Mouse (Mus musculus) stomach, postnatal 0 days (tissue): ENCODE measurements around the gene Birc3. TPM values are rescaled to one million over a fixed set of nuclear protein-coding genes. Genes with fewer than 3 reads are reported as not detected.
A peak's percentile ranks its signal among the peaks of the same experiment; 100 is the strongest.
"Not testable (repeated sequence)": the region's sequence is repeated elsewhere in the genome, so short reads cannot be mapped to it uniquely, and the experiment has no call there.

Experiments
- ATAC-seq: fragments of 200-750 bp; cut with Nextera tagmentation; 2 replicates; pipeline ENCODE4 v1.8.0; 2017; ENCODE audit not compliant: low FRiP score, low TSS enrichment
- DNase-seq: peaks from one replicate; pipeline ENCODE4 v3.0.0-alpha.2; 2016; ENCODE audit warnings: low spot score
- H3K27ac ChIP-seq: fragments of 300-500 bp; sonication (generic); replicated peaks from 2 replicates; pipeline ENCODE4 v1.5.1; 2014; ENCODE audit warnings: mild to moderate bottlenecking, control low read depth
- H3K27me3 ChIP-seq: fragments of 300-500 bp; sonication (generic); 2 replicates; pipeline ENCODE4 v1.6.1; 2014; ENCODE audit warnings: low read length; ENCODE audit not compliant: control insufficient read depth, insufficient read depth
- H3K36me3 ChIP-seq: fragments of 300-500 bp; sonication (generic); 2 replicates; pipeline ENCODE4 v1.6.1; 2014; ENCODE audit warnings: low read length, mixed read lengths; ENCODE audit not compliant: control insufficient read depth, insufficient read depth
- H3K4me1 ChIP-seq: fragments of 300-500 bp; sonication (generic); replicated peaks from 2 replicates; pipeline ENCODE4 v1.6.1; 2014; ENCODE audit warnings: antibody characterized with exemption; ENCODE audit not compliant: control insufficient read depth, insufficient read depth
- H3K4me2 ChIP-seq: fragments of 300-500 bp; sonication (generic); replicated peaks from 2 replicates; pipeline ENCODE4 v1.6.1; 2014; ENCODE audit warnings: low read depth, mild to moderate bottlenecking, control low read depth, moderate library complexity
- H3K4me3 ChIP-seq: fragments of 300-500 bp; sonication (generic); 2 replicates; pipeline ENCODE4 v1.5.1; 2014; ENCODE audit warnings: low read depth, low read length, control low read depth
- H3K9ac ChIP-seq: fragments of 300-500 bp; sonication (generic); 2 replicates; pipeline ENCODE4 v1.6.1; 2014; ENCODE audit warnings: mild to moderate bottlenecking, low read length, control low read depth, mixed read lengths
- H3K9me3 ChIP-seq: fragments of 300-500 bp; sonication (generic); 2 replicates; pipeline ENCODE4 v1.6.1; 2016; ENCODE audit warnings: low read length; ENCODE audit not compliant: control insufficient read depth
- CTCF ChIP-seq: IDR thresholded peaks from 2 replicates; pipeline ENCODE4 v1.5.1; 2016; ENCODE audit warnings: antibody characterized with exemption, low read depth, mild to moderate bottlenecking, moderate library complexity
- EP300 ChIP-seq: optimal IDR thresholded peaks from 2 replicates; pipeline ENCODE3; 2016; ENCODE audit warnings: antibody characterized with exemption
- WGBS: fragments of 180-500 bp; shearing (Covaris S2); extraction: QIAGEN DNeasy Blood & Tissue Kit; methylation state at CpG from one replicate; pipeline ENCODE4 v1.1.7; 2014; 5-methylcytosine and 5-hydroxymethylcytosine counted together
- polyA plus RNA-seq: library from polyadenylated mRNA; unstranded; fragments of >200 nt; fragmentation: Nextera tagmentation; extraction: Ambion mirVana; gene quantifications from 2 replicates; pipeline ENCODE4 v1.2.1, GENCODE M21; 2015

Birc3 gene
- polyA plus RNA-seq, 1 experiment from 2014 or later = 5.2 TPM

DNA sequence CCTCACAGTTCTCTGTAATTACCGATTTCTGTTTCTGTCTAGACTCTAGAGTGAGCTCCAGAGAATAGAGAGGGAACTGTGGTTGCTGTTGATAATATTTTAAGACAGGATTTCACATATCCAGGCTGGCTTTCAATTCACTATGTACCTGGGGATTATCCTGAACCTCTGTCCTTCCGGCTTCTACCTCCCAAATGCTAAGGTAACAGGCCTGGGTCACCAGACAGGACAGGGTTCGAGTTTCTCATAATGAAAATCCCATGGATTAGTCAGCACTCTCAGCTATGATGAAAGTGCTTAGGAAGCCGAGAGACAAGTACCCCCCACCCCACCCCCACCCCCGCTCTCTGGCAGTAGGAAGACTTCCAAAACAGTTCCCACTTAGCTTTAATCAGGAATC lies 30.8 kb upstream of the Birc3 start:
- Histone ChIP-seq H3K9me3 (no peaks in the 10 kb centered on the region), H3K36me3 (no peaks in the 10 kb centered on the region), H3K27me3 (no peaks in the 10 kb centered on the region), H3K27ac (no peak overlapping the region), H3K4me2 (no peak overlapping the region), H3K4me1 (no peaks in the 10 kb centered on the region), H3K9ac (no peak overlapping the region), H3K4me3 (no peak overlapping the region)
- ATAC-seq (no peak), DNase-seq (no peak)
- TF ChIP-seq CTCF (no peak), EP300 (no peak)
- WGBS = 55% methylated on average over 5 of the region's 5 CpGs

DNA sequence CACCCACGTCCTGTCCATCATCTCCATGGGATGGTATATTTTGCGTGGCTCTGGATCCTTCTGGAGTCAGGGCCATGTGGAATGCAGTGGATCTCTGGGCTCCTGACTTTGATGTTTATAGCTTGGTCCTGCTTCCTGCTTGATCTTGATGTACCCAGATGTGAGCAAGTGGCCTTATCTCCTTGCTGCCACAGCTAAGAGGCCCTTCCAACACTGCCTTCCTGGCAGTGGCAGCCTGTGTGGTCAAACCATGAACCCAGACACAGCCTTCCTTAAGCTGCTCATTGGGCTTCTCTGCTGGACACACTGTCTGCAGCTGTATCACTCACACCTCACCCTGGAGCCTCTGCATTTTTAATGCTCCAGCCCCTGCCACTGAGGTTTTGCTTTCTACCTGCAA lies 30.3 kb upstream of the Birc3 start:
- WGBS = 82% methylated on average over 2 of the region's 2 CpGs
- Histone ChIP-seq H3K4me1 (no peaks in the 10 kb centered on the region), H3K27ac (no peak overlapping the region), H3K4me3 (no peak overlapping the region), H3K9ac (no peak overlapping the region), H3K4me2 (no peak overlapping the region), H3K36me3 (no peaks in the 10 kb centered on the region), H3K9me3 (no peaks in the 10 kb centered on the region), H3K27me3 (no peaks in the 10 kb centered on the region)
- no peak for ATAC-seq
- TF ChIP-seq EP300 (no peak), CTCF (no peak)
- no peak for DNase-seq

DNA sequence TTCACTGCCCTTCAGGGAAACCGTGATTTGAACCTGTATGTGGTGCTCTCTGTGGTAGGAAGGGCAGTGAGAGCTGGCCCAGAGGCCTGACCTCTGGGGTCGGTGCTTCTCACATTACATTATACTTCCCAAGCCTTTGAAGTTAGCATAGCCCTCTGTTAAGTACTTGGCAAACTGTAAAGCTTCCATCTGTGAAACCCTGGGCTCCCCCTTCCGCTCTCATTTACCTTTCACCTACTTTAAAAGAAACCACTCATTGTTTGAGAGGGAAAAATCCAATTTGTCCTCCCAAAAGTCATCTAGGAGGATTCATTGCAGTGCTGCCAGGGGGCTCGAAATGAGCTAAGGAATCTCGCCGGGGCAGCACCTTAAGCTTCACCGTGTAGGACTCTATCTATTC lies 29.3 kb upstream of the Birc3 start:
- Histone ChIP-seq H3K9ac (no peak overlapping the region), H3K27me3 (no peaks in the 10 kb centered on the region), H3K27ac (no peak overlapping the region), H3K36me3 (no peaks in the 10 kb centered on the region), H3K4me1 (no peaks in the 10 kb centered on the region), H3K4me3 (no peak overlapping the region), H3K4me2 (no peak overlapping the region), H3K9me3 (no peaks in the 10 kb centered on the region)
- DNase-seq (no peak), ATAC-seq (no peak)
- TF ChIP-seq CTCF = no peak
- no peak for TF ChIP-seq EP300
- WGBS = 20% methylated on average over 7 of the region's 7 CpGs

DNA sequence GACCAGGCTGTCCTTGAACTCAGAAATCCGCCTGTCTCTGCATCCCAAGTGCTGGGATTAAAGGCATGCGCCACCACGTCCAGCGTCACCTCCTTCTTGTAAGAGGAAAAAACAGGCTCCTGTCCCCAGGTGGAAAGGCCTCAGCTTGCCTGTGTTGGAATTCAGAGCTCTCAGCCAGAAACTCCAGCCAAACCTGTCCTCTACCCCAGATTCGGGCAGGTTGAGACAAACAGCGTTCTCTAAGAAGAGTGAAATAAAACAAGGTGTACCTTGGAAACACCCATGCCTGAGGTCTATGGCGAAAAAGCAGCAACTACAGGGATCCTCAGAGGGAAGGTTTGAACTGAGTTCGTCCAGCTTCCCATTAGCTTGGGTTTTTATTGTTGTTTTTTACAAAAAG lies 28.0 kb upstream of the Birc3 start:
- Histone ChIP-seq H3K9ac (no peak overlapping the region), H3K36me3 (no peaks in the 10 kb centered on the region), H3K4me3 (no peak overlapping the region), H3K27me3 (no peaks in the 10 kb centered on the region), H3K27ac (no peak overlapping the region), H3K4me1 (no peaks in the 10 kb centered on the region), H3K4me2 (no peak overlapping the region), H3K9me3 (no peaks in the 10 kb centered on the region)
- WGBS = 74% methylated on average over 8 of the region's 8 CpGs
- TF ChIP-seq EP300 (peak; percentile 55), CTCF (no peak)
- ATAC-seq (no peak), DNase-seq (no peak)

DNA sequence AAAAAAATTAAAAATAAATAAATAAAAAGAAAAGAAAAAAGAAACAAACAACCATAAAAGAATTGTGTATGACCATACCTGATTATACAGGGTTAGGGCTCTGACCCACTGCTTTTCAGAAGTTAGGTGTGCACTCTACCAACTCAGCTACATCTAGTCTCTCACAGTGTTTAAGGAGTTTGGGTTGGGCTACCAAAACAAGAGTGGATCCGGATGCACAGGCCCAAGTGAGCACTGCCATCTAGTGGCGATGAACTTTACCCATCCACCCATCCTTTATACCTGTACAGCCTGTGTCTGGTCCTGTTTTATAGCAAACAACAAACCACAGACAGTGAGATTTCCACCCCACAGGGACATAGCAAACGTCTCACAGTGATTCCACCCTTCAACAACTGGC lies 24.5 kb upstream of the Birc3 start:
- WGBS = 3% methylated on average over 3 of the region's 3 CpGs
- no peaks in the 10 kb centered on the region for H3K27me3 ChIP-seq
- H3K9me3 ChIP-seq = no peaks in the 10 kb centered on the region
- no peak overlapping the region for H3K27ac ChIP-seq
- DNase-seq (peak; percentile 63), ATAC-seq (peak; percentile 64; the same call in 1 of the 2 replicates)
- no peaks in the 10 kb centered on the region for H3K36me3 ChIP-seq
- no peak overlapping the region for H3K9ac ChIP-seq
- no peak overlapping the region for H3K4me3 ChIP-seq
- H3K4me1 ChIP-seq = no peaks in the 10 kb centered on the region
- TF ChIP-seq EP300 (no peak), CTCF (peak; percentile 93)
- H3K4me2 ChIP-seq = no peak overlapping the region

DNA sequence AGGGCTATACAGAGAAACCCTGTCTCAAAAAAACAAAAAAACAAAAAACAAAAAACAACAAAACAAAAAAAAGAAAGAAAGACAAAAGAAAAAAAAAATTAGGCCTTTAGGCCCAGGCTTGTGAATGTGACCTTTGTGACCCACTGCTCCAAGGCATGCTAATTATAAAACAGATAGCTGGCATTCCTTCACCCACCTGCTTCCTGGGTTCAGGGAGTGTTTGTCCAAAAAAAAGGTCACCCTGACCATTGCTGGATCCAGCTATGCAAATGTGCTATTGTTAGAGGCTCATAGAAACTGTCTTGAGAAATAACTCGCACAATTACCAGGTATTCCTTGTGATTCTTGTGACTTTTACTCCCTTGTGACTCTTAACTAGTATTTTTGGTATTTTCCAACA lies 18.8 kb upstream of the Birc3 start:
- H3K9ac ChIP-seq, H3K4me2 ChIP-seq, H3K36me3 ChIP-seq, H3K9me3 ChIP-seq, H3K4me1 ChIP-seq, ATAC-seq, H3K27me3 ChIP-seq, DNase-seq, H3K27ac ChIP-seq, H3K4me3 ChIP-seq: not testable (repeated sequence)
- 90% methylated on average over 1 of the region's 1 CpGs for WGBS
